Mouse (Mus musculus) embryonic facial prominence, embryonic 11.5 days (tissue): ENCODE data around the gene Slc30a2. TPM values are rescaled to one million over a fixed set of nuclear protein-coding genes. Genes with fewer than 3 reads are reported as not detected.
A peak's percentile ranks its signal among the peaks of the same experiment; 100 is the strongest.

Experiments
- ATAC-seq: fragments of 200-750 bp; cut with Nextera tagmentation; replicated peaks from 2 replicates; pipeline ENCODE4 v1.8.0; 2017; ENCODE audit warnings: low read depth; ENCODE audit not compliant: insufficient number of reproducible peaks, low FRiP score, low TSS enrichment
- DNase-seq: peaks from one replicate; pipeline ENCODE4 v3.0.0-alpha.2; 2015; ENCODE audit warnings: low spot score
- H3K27ac ChIP-seq: fragments of 300-500 bp; sonication (generic); replicated peaks from 2 replicates; pipeline ENCODE4 v1.5.1; 2014; ENCODE audit warnings: mild to moderate bottlenecking, low read depth, low read length, control low read depth
- H3K27me3 ChIP-seq: fragments of 300-500 bp; sonication (generic); 2 replicates; pipeline ENCODE4 v1.6.1; 2014; ENCODE audit warnings: mild to moderate bottlenecking, low read length, moderate library complexity, mixed read lengths; ENCODE audit not compliant: control insufficient read depth, insufficient read depth
- H3K36me3 ChIP-seq: fragments of 300-500 bp; sonication (generic); replicated peaks from 2 replicates; pipeline ENCODE4 v1.6.1; 2014; ENCODE audit warnings: low read depth, mild to moderate bottlenecking, low read length, moderate library complexity, mixed read lengths; ENCODE audit not compliant: control insufficient read depth, insufficient read depth
- H3K4me1 ChIP-seq: fragments of 300-500 bp; sonication (generic); 2 replicates; pipeline ENCODE4 v1.6.1; 2014; ENCODE audit warnings: low read length, mixed read lengths; ENCODE audit not compliant: control insufficient read depth, insufficient read depth
- H3K4me2 ChIP-seq: fragments of 300-500 bp; sonication (generic); 2 replicates; pipeline ENCODE4 v1.6.1; 2014; ENCODE audit warnings: low read depth, mild to moderate bottlenecking, control low read depth, low read length, moderate library complexity
- H3K4me3 ChIP-seq: fragments of 300-500 bp; sonication (generic); 2 replicates; pipeline ENCODE4 v1.5.1; 2014; ENCODE audit warnings: low read depth, low read length, control low read depth
- H3K9ac ChIP-seq: fragments of 300-500 bp; sonication (generic); replicated peaks from 2 replicates; pipeline ENCODE4 v1.6.1; 2014; ENCODE audit warnings: mild to moderate bottlenecking, control low read depth, low read length
- H3K9me3 ChIP-seq: fragments of 300-500 bp; sonication (generic); replicated peaks from 2 replicates; pipeline ENCODE4 v1.6.1; 2016; ENCODE audit warnings: mild to moderate bottlenecking, low read length, inconsistent platforms, mixed read lengths; ENCODE audit not compliant: control insufficient read depth
- WGBS: fragments of 180-500 bp; shearing (Covaris S2); extraction: QIAGEN DNeasy Blood & Tissue Kit; methylation state at CpG from one replicate; pipeline ENCODE4 v1.1.7; 2014; 5-methylcytosine and 5-hydroxymethylcytosine counted together
- polyA plus RNA-seq: library from polyadenylated mRNA; unstranded; fragments of >200 nt; fragmentation: Nextera tagmentation; extraction: Ambion mirVana; gene quantifications from 2 replicates; pipeline ENCODE4 v1.2.1, GENCODE M21; 2014

The Slc30a2 gene
- polyA plus RNA-seq, 1 experiment from 2014 or later = 0.07 TPM

GRCm38 (mm10) chr4:134345802-134346201, 2.8 kb downstream of the Slc30a2 start:
- no peak for ATAC-seq
- no peaks in the 10 kb centered on the region for H3K36me3 ChIP-seq
- no peaks in the 10 kb centered on the region for H3K9me3 ChIP-seq
- no peak overlapping the region for H3K9ac ChIP-seq
- H3K27me3 ChIP-seq = peaks cover 25% of the 10 kb centered on the region
- H3K4me2 ChIP-seq = no peak overlapping the region
- no peak overlapping the region for H3K27ac ChIP-seq
- peaks cover 5% of the 10 kb centered on the region for H3K4me1 ChIP-seq
- no peak overlapping the region for H3K4me3 ChIP-seq
- no peak for DNase-seq
- WGBS = 86% methylated on average over 15 of the region's 15 CpGs

GRCm38 (mm10) chr4:134348078-134348477, 5.1 kb downstream of the Slc30a2 start:
- ATAC-seq (no peak), DNase-seq (no peak)
- no peak overlapping the region for H3K4me3 ChIP-seq
- H3K4me1 ChIP-seq = peaks cover 5% of the 10 kb centered on the region
- no peaks in the 10 kb centered on the region for H3K9me3 ChIP-seq
- no peak overlapping the region for H3K9ac ChIP-seq
- no peak overlapping the region for H3K4me2 ChIP-seq
- WGBS = 73% methylated on average over 11 of the region's 11 CpGs
- H3K27me3 ChIP-seq = peaks cover 16% of the 10 kb centered on the region
- H3K27ac ChIP-seq = no peak overlapping the region
- H3K36me3 ChIP-seq = no peaks in the 10 kb centered on the region

GRCm38 (mm10) chr4:134348545-134348944, 5.6 kb downstream of the Slc30a2 start:
- ATAC-seq (no peak), DNase-seq (no peak)
- H3K9ac ChIP-seq = no peak overlapping the region
- 78% methylated on average over 5 of the region's 5 CpGs for WGBS
- no peaks in the 10 kb centered on the region for H3K9me3 ChIP-seq
- H3K27ac ChIP-seq = no peak overlapping the region
- H3K27me3 ChIP-seq = peaks cover 11% of the 10 kb centered on the region
- H3K4me3 ChIP-seq = no peak overlapping the region
- H3K36me3 ChIP-seq = no peaks in the 10 kb centered on the region
- H3K4me2 ChIP-seq = no peak overlapping the region
- peaks cover 4% of the 10 kb centered on the region; the same call in 1 of the 2 replicates for H3K4me1 ChIP-seq

- Histone ChIP-seq H3K9ac (no peak overlapping the region), H3K36me3 (no peaks in the 10 kb centered on the region), H3K9me3 (no peaks in the 10 kb centered on the region), H3K27ac (no peak overlapping the region), H3K4me1 (peaks cover 4% of the 10 kb centered on the region; the same call in 1 of the 2 replicates), H3K4me3 (no peak overlapping the region), H3K27me3 (0 out of 2 replicates have a peak, but pooled peaks cover 3% of the 10 kb centered on the region), H3K4me2 (no peak overlapping the region)
- no peak for DNase-seq
- ATAC-seq = no peak
- 88% methylated on average over 7 of the region's 7 CpGs for WGBS
Measured at GRCm38 (mm10) chr4:134349829-134350228, 6.8 kb downstream of the Slc30a2 start.

DNA sequence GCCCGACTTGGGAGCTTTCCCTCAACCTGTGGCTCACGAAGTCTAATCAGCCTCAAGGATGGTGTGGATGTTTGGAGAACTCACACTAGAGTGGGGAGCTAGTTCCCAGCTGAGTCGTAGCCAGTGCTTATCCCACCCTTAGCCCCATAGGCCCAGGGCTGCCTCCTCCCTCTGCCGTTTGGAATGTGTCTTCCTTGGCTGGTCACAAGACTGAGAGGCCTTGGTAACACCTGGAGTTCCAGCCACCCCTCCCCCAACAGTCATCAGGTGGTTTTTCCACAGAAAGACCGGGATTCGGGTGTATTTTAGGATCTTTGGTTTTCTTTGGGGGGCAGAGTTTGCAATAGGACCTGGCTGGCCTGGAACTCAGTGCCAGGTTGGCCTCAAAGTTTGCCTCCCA, 7.7 kb downstream of the Slc30a2 start:
- H3K27me3 ChIP-seq = 0 out of 2 replicates have a peak, but pooled peaks cover 2% of the 10 kb centered on the region
- no peaks in the 10 kb centered on the region for H3K36me3 ChIP-seq
- ATAC-seq (no peak), DNase-seq (no peak)
- WGBS = 82% methylated on average over 6 of the region's 6 CpGs
- H3K27ac ChIP-seq = no peak overlapping the region
- peaks cover 4% of the 10 kb centered on the region; the same call in 1 of the 2 replicates for H3K4me1 ChIP-seq
- H3K9ac ChIP-seq = no peak overlapping the region
- H3K4me2 ChIP-seq = no peak overlapping the region
- no peak overlapping the region for H3K4me3 ChIP-seq
- H3K9me3 ChIP-seq = no peaks in the 10 kb centered on the region

- ATAC-seq (no peak), DNase-seq (peak; percentile 42)
- Histone ChIP-seq H3K4me1 (peaks cover 4% of the 10 kb centered on the region; the same call in 1 of the 2 replicates), H3K4me3 (no peak overlapping the region), H3K27me3 (no peaks in the 10 kb centered on the region), H3K9me3 (no peaks in the 10 kb centered on the region), H3K4me2 (no peak overlapping the region), H3K27ac (no peak overlapping the region), H3K9ac (no peak overlapping the region), H3K36me3 (no peaks in the 10 kb centered on the region)
- WGBS = 29% methylated on average over 18 of the region's 18 CpGs
Measured at GRCm38 (mm10) chr4:134351329-134352260, 8.6 kb downstream of the Slc30a2 start.

GRCm38 (mm10) chr4:134352261-134352707, 9.3 kb downstream of the Slc30a2 start:
- H3K27me3 ChIP-seq = no peaks in the 10 kb centered on the region
- no peak overlapping the region for H3K4me2 ChIP-seq
- peaks cover 6% of the 10 kb centered on the region for H3K4me1 ChIP-seq
- H3K9ac ChIP-seq = no peak overlapping the region
- DNase-seq (no peak), ATAC-seq (no peak)
- 60% methylated on average over 12 of the region's 12 CpGs for WGBS
- no peaks in the 10 kb centered on the region for H3K9me3 ChIP-seq
- no peak overlapping the region for H3K27ac ChIP-seq
- H3K4me3 ChIP-seq = no peak overlapping the region
- no peaks in the 10 kb centered on the region for H3K36me3 ChIP-seq

DNA sequence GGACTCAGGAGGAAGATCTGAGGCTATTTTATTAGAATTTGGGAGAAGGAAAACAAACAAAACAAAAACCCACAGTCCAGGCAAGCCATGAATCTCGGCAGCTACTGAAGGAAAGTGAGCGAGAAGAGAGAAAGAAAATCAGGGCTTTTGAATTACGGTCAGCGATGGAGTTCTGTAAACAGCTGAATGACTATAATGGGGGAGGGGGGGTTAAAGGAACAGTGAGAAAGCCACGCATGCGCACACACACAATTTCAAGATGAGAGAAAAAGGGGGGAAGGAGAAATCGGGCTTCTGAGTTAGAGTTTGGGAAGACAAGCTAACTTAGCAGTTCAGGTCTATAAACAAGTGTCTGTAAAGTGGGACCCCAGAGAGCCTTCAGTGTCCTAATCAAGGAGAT, 9.9 kb downstream of the Slc30a2 start:
- H3K27me3 ChIP-seq = 0 out of 2 replicates have a peak, but pooled peaks cover 2% of the 10 kb centered on the region
- no peak overlapping the region for H3K4me3 ChIP-seq
- no peak overlapping the region for H3K9ac ChIP-seq
- peaks cover 6% of the 10 kb centered on the region for H3K4me1 ChIP-seq
- H3K9me3 ChIP-seq = no peaks in the 10 kb centered on the region
- 69% methylated on average over 7 of the region's 7 CpGs for WGBS
- no peak overlapping the region for H3K27ac ChIP-seq
- H3K36me3 ChIP-seq = no peaks in the 10 kb centered on the region
- DNase-seq (no peak), ATAC-seq (no peak)
- no peak overlapping the region for H3K4me2 ChIP-seq
